Mouse (Mus musculus) heart, embryonic 14.5 days (tissue): ENCODE data around the gene Mrps21. TPM values are rescaled to one million over a fixed set of nuclear protein-coding genes. Genes with fewer than 3 reads are reported as not detected.
"Not testable (repeated sequence)": the region's sequence is repeated elsewhere in the genome, so short reads cannot be mapped to it uniquely, and the experiment has no call there.

ENCODE experiments used
- ATAC-seq: fragments of 200-750 bp; cut with Nextera tagmentation; 2 replicates; pipeline ENCODE4 v1.8.0; 2017; ENCODE audit warnings: low read depth, moderate TSS enrichment; ENCODE audit not compliant: insufficient number of reproducible peaks, insufficient read depth, low FRiP score
- H3K27ac ChIP-seq, 2 experiments: fragments of 200-500 bp in 1 of 2; fragments of 300-500 bp in 1 of 2; sonication (generic) in 1 of 2; replicated peaks in 1 of 2; 2 replicates each; pipeline ENCODE4 v1.5.1; 2012 to 2014; ENCODE audit warnings: low read depth in 2 of 2, low read length in 2 of 2, control low read depth in 1 of 2, mild to moderate bottlenecking in 1 of 2, mixed read lengths in 1 of 2; ENCODE audit not compliant: control insufficient read depth in 1 of 2, insufficient read depth in 1 of 2
- H3K27me3 ChIP-seq: fragments of 300-500 bp; sonication (generic); 2 replicates; pipeline ENCODE4 v1.6.1; 2014; ENCODE audit warnings: mild to moderate bottlenecking, low read length, control low read depth; ENCODE audit not compliant: control insufficient read depth, insufficient read depth
- H3K36me3 ChIP-seq: fragments of 300-500 bp; sonication (generic); 2 replicates; pipeline ENCODE4 v1.6.1; 2014; ENCODE audit warnings: mild to moderate bottlenecking, control low read depth, low read length, mixed read lengths; ENCODE audit not compliant: control insufficient read depth, insufficient read depth
- H3K4me1 ChIP-seq, 2 experiments: fragments of 200-500 bp in 1 of 2; fragments of 300-500 bp in 1 of 2; sonication (generic) in 1 of 2; 2 replicates each; pipeline ENCODE4 v1.6.1; 2012 to 2014; ENCODE audit warnings: low read length in 2 of 2, control low read depth in 1 of 2, mixed read lengths in 1 of 2; ENCODE audit not compliant: control insufficient read depth in 2 of 2, insufficient read depth in 2 of 2
- H3K4me2 ChIP-seq: fragments of 300-500 bp; sonication (generic); 2 replicates; pipeline ENCODE4 v1.6.1; 2014; ENCODE audit warnings: mild to moderate bottlenecking, low read length
- H3K4me3 ChIP-seq, 2 experiments: fragments of 200-500 bp in 1 of 2; fragments of 300-500 bp in 1 of 2; sonication (generic) in 1 of 2; 2 replicates each; pipeline ENCODE4 v1.5.1; 2012 to 2014; ENCODE audit warnings: low read length in 2 of 2, mild to moderate bottlenecking in 2 of 2, control low read depth in 1 of 2, low read depth in 1 of 2, moderate library complexity in 1 of 2; ENCODE audit not compliant: control insufficient read depth in 1 of 2, insufficient read depth in 1 of 2
- H3K9ac ChIP-seq: fragments of 300-500 bp; sonication (generic); 2 replicates; pipeline ENCODE4 v1.6.1; 2014; ENCODE audit warnings: mild to moderate bottlenecking, low read length
- H3K9me3 ChIP-seq: fragments of 300-500 bp; sonication (generic); 2 replicates; pipeline ENCODE4 v1.6.1; 2016; ENCODE audit warnings: low read length, control low read depth; ENCODE audit not compliant: control insufficient read depth
- WGBS: fragments of 180-500 bp; shearing (Covaris S2); extraction: QIAGEN DNeasy Blood & Tissue Kit; methylation state at CpG from one replicate; pipeline ENCODE4 v1.1.7; 2014; 5-methylcytosine and 5-hydroxymethylcytosine counted together
- polyA plus RNA-seq: library from polyadenylated mRNA; unstranded; fragments of >200 nt; fragmentation: Nextera tagmentation; extraction: Ambion mirVana; gene quantifications from 2 replicates; pipeline ENCODE4 v1.2.1, GENCODE M21; 2014

The Mrps21 gene
- polyA plus RNA-seq, 1 experiment from 2014 or later = 468 TPM

DNA sequence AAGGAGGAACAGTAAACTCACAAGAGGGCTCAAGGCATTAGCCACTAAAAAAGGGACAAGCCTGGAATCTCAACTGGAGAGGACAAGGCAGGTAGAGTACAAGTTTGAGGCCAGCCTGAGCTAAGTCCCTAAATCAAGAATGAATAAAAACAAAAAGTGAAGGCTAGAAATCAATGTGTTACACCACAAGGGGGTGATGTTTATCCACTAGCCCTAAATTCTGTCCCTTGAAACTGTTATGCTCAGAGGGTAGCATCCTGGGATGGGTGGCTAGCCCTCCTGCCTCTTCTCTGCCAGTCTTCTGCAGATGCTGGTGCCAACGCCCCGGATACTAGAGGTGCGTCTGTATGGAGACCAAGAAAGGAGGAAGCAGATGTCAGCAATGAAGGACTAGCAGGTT lies 11.0 kb downstream of the Mrps21 start:
- H3K27ac ChIP-seq = no peak overlapping the region
- 71% methylated on average over 3 of the region's 3 CpGs for WGBS
- no peaks in the 10 kb centered on the region for H3K9me3 ChIP-seq
- no peak overlapping the region for H3K4me3 ChIP-seq
- H3K4me1 ChIP-seq = peaks cover 0 to 9% of the 10 kb centered on the region in 2 experiments; a peak in 1 of 4 replicates
- H3K27me3 ChIP-seq = no peaks in the 10 kb centered on the region
- H3K36me3 ChIP-seq = peaks cover 24% of the 10 kb centered on the region
- no peak overlapping the region for H3K4me2 ChIP-seq
- no peak overlapping the region for H3K9ac ChIP-seq
- no peak for ATAC-seq

- not testable (repeated sequence) for H3K9me3 ChIP-seq, ATAC-seq, H3K36me3 ChIP-seq, H3K9ac ChIP-seq, H3K27ac ChIP-seq, H3K4me2 ChIP-seq, H3K4me3 ChIP-seq, H3K27me3 ChIP-seq
- 77% methylated on average over 3 of the region's 3 CpGs for WGBS
- peaks cover 0 to 16% of the 10 kb centered on the region in 2 experiments; a peak in 2 of 4 replicates for H3K4me1 ChIP-seq
Observed at GRCm38 (mm10) chr3:95858278-95858677, 13.0 kb downstream of the Mrps21 start.

- H3K9ac ChIP-seq, H3K27me3 ChIP-seq, H3K27ac ChIP-seq, H3K4me3 ChIP-seq, H3K9me3 ChIP-seq, ATAC-seq, H3K4me2 ChIP-seq: not testable (repeated sequence)
- H3K36me3 ChIP-seq = peaks cover 14% of the 10 kb centered on the region
- peaks cover 0 to 16% of the 10 kb centered on the region in 2 experiments; a peak in 2 of 4 replicates for H3K4me1 ChIP-seq
- WGBS = 77% methylated on average over 1 of the region's 1 CpGs
Observed at GRCm38 (mm10) chr3:95857050-95857449, 14.3 kb downstream of the Mrps21 start.

GRCm38 (mm10) chr3:95856115-95856514 lies 15.2 kb downstream of the Mrps21 start:
- Histone ChIP-seq H3K4me1 (peaks cover 0 to 16% of the 10 kb centered on the region in 2 experiments; a peak in 2 of 4 replicates), H3K27ac (peak overlapping the region; percentile 38 to 69), H3K4me2 (peak overlapping the region; percentile 78), H3K27me3 (no peaks in the 10 kb centered on the region), H3K36me3 (peaks cover 24% of the 10 kb centered on the region), H3K4me3 (peak overlapping the region; percentile 78 to 82), H3K9me3 (no peaks in the 10 kb centered on the region), H3K9ac (peak overlapping the region; percentile 88)
- WGBS = 23% methylated on average over 7 of the region's 7 CpGs
- 0 out of 2 replicates have a peak, but pooled peaks have one; percentile 2 for ATAC-seq

- Histone ChIP-seq H3K4me3 (peak within 1 kb of the TSS; percentile 78 to 82), H3K36me3 (peaks cover 29% of the 10 kb centered on the region), H3K4me1 (peaks cover 0 to 17% of the 10 kb centered on the region in 2 experiments; a peak in 2 of 4 replicates), H3K27ac (peak within 1 kb of the TSS; percentile 38 to 71), H3K4me2 (peak within 1 kb of the TSS; percentile 78), H3K9me3 (no peaks in the 10 kb centered on the region), H3K27me3 (no peaks in the 10 kb centered on the region), H3K9ac (peak within 1 kb of the TSS; percentile 88)
- WGBS = 0% methylated on average over 56 of the region's 56 CpGs
- peak; percentile 96 for ATAC-seq
Observed at GRCm38 (mm10) chr3:95855502-95856089, 15.7 kb downstream of the Mrps21 start, which contains the start of gene Prpf3. Gene Prpf3, minus strand, starts transcription at chr3:95855885.

DNA sequence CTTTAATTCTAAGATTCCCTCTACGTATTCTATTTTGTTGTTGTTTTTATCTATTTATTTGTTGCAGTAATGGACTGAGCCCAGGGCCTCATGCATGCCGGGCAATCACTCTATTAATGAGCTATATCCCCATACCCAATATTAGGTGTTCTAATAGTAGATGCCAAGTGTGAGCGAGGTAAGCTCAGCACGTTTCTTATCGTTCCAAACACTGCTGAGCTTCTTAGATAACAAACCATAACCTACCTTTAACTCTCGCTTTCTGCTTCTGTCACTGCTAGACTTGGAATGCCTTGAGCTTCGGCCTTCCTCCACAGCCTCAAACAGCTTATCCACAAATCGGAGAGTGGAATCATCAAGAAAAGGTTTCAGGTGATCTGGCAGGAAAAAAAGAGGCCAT lies 20.0 kb downstream of the Mrps21 start:
- 81% methylated on average over 8 of the region's 8 CpGs for WGBS
- Histone ChIP-seq H3K4me1 (peaks cover 0 to 13% of the 10 kb centered on the region in 2 experiments; a peak in 2 of 4 replicates), H3K4me2 (no peak overlapping the region), H3K4me3 (no peak overlapping the region), H3K9ac (no peak overlapping the region), H3K27ac (peak overlapping the region in 1 of 2 experiments; percentile 63; a peak in 1 of 4 replicates), H3K9me3 (no peaks in the 10 kb centered on the region), H3K27me3 (no peaks in the 10 kb centered on the region), H3K36me3 (peaks cover 72% of the 10 kb centered on the region)
- ATAC-seq = no peak

DNA sequence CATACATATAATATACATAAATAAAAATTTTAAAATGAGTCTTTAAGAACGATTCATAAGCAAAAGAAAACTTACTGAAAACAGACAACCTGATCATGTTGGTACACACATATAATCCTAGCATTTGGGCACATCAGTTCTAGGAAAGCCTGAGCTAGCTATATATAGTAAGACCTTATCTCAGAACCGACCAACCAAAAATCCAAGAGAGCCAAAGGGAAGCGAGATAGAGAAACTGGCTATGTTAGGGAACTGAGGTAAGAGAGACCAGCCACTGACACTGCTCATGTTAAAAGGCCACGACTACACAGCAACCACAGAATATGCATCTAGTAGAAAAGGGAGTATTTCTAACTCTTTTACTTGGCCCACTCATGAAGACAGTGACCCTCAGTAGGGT lies 20.7 kb downstream of the Mrps21 start:
- Histone ChIP-seq H3K4me2 (no peak overlapping the region), H3K36me3 (peaks cover 79% of the 10 kb centered on the region), H3K9ac (peak overlapping the region; percentile 6; the same call in 1 of the 2 replicates), H3K4me1 (peaks cover 0 to 10% of the 10 kb centered on the region in 2 experiments; a peak in 2 of 4 replicates), H3K27ac (peak overlapping the region in 1 of 2 experiments; percentile 63; a peak in 2 of 4 replicates), H3K9me3 (no peaks in the 10 kb centered on the region), H3K27me3 (no peaks in the 10 kb centered on the region), H3K4me3 (no peak overlapping the region)
- ATAC-seq = no peak
- 31% methylated on average over 4 of the region's 4 CpGs for WGBS
